ENCODE assay signal across 22 mouse cellular contexts in the genomic region with DNA sequence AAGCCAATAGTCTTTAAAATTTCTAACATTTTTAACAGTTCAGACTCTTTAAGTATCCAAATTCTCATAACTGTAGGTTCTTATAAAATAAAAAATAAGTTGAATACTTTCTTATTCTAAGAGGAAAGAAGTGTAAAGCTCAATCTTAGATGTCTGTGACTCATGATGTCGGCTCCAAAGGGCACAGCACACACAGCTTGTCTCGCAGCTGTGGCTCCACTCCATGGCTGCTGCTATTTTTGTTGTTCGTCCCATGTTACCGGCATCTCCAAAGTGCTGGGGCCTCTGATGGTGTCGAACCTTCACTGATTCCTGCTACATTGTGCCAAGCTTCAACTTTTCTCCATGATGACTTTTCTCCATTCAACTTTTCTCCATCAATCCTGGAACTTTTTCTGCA. TPM values are rescaled to one million over a fixed set of nuclear protein-coding genes. Genes with fewer than 3 reads are reported as not detected.
A peak's percentile ranks its signal among the peaks of the same experiment; 100 is the strongest.
DNase-seq lines count a peak whose midpoint lies in the region; ATAC-seq and TF ChIP-seq lines count a peak whose summit lies in the region.
"Had no signal": no experiment of that assay in that cellular context is flagged by ENCODE, and none has a peak within 500 bp of the region (broad histone marks: within the 10 kb centered on the region; RNA-seq: fewer than 3 reads in every experiment).

No protein-coding gene starts in this region.

- H3K36me3 ChIP-seq in intestine, embryonic 16.5 days (ENCODE audit: control insufficient read depth, insufficient read depth, low read length) = no peaks in the 10 kb centered on the region
- H3K36me3 ChIP-seq: embryonic facial prominence, embryonic 12.5 days; forebrain, embryonic 15.5 days; G1E; heart, embryonic 15.5 days; hindbrain, embryonic 10.5 days had no signal

- H3K4me2 ChIP-seq in intestine, embryonic 16.5 days (ENCODE audit: low read depth, low read length) = no peak overlapping the region
- H3K4me2 ChIP-seq: embryonic facial prominence, embryonic 12.5 days; forebrain, embryonic 15.5 days; heart, embryonic 11.5 days; heart, embryonic 15.5 days; hindbrain, embryonic 14.5 days had no signal

- no peak overlapping the region for H3K4me3 ChIP-seq in gastrocnemius, adult 2 months
- no peak overlapping the region for H3K4me3 ChIP-seq in intestine, embryonic 16.5 days (ENCODE audit: low read length)
- H3K4me3 ChIP-seq: embryonic facial prominence, embryonic 12.5 days; forebrain, embryonic 15.5 days; heart, adult 2 months; heart, embryonic 15.5 days; hindbrain, embryonic 10.5 days had no signal

- intact Hi-C loops in gastrocnemius, adult 2 months (cut with DNase I) = no loop called here
- intact Hi-C loops in left cerebral cortex, postnatal 25 days (cut with DNase I) = no loop called here

- WGBS in intestine, embryonic 16.5 days = 79% methylated on average over 5 of the region's 5 CpGs

- ATAC-seq in intestine, embryonic 16.5 days = peak; percentile 82
- ATAC-seq: CD4-positive, CD25-positive, alpha-beta regulatory T cell, adult 4 months; forebrain, embryonic 15.5 days had no signal

- peak; percentile 19 for DNase-seq in gastrocnemius, adult 2 months
- no peak for DNase-seq in gastrocnemius, postnatal 25 days
- peak; percentile 27 to 33 for DNase-seq in kidney, postnatal 36 days
- DNase-seq in kidney, adult 18-20 months = no peak
- no peak for DNase-seq in left cerebral cortex, postnatal 25 days (ENCODE audit: low spot score in 2 of 2)
- DNase-seq in cerebellum, postnatal 36 days = no peak
- DNase-seq: adrenal gland, postnatal 14 days; B cell, adult 2 months; cerebellum, adult 11 months; cerebellum, adult 8-10 months; cerebellum, postnatal 14 days; gastrocnemius, postnatal 10 days; heart, adult 2 months had no signal

- H3K27me3 ChIP-seq in intestine, embryonic 16.5 days (replicated peaks; ENCODE audit: control insufficient read depth, insufficient read depth, low read length) = no peaks in the 10 kb centered on the region
- H3K27me3 ChIP-seq: embryonic facial prominence, embryonic 12.5 days; forebrain, embryonic 15.5 days; heart, embryonic 15.5 days had no signal

- TF ChIP-seq CTCF in gastrocnemius, adult 2 months (IDR thresholded peaks at IDR 0.05) = no peak

- H3K27ac ChIP-seq in gastrocnemius, adult 2 months = peak overlapping the region; percentile 16; the same call in 1 of the 2 replicates
- no peak overlapping the region for H3K27ac ChIP-seq in intestine, embryonic 16.5 days (ENCODE audit: low read length)
- H3K27ac ChIP-seq: embryonic facial prominence, embryonic 12.5 days; forebrain, embryonic 15.5 days; heart, adult 2 months; heart, embryonic 15.5 days; hindbrain, embryonic 10.5 days; hindbrain, embryonic 14.5 days had no signal

- no peak overlapping the region for H3K9ac ChIP-seq in intestine, embryonic 16.5 days (ENCODE audit: low read depth, low read length)
- H3K9ac ChIP-seq: embryonic facial prominence, embryonic 12.5 days; forebrain, embryonic 15.5 days; heart, embryonic 15.5 days; hindbrain, embryonic 14.5 days had no signal

- H3K4me1 ChIP-seq in intestine, embryonic 16.5 days (ENCODE audit: control insufficient read depth, insufficient read depth, low read length) = peaks cover 2% of the 10 kb centered on the region; the same call in 1 of the 2 replicates
- H3K4me1 ChIP-seq: embryonic facial prominence, embryonic 12.5 days; forebrain, embryonic 15.5 days; hindbrain, embryonic 10.5 days had no signal

- no peaks in the 10 kb centered on the region for H3K9me3 ChIP-seq in intestine, embryonic 16.5 days (ENCODE audit: control insufficient read depth, low read length)
- H3K9me3 ChIP-seq: embryonic facial prominence, embryonic 12.5 days; forebrain, embryonic 15.5 days; G1E; heart, embryonic 15.5 days; hindbrain, embryonic 10.5 days had no signal

RNA-seq across cellular contexts. Expression of a gene that starts 34.1 kb away (rescaled TPM):
- total RNA-seq in gastrocnemius, adult 2 months (2021) = 10 to 100 TPM; 20.4 to 28.3 TPM
- total RNA-seq in gastrocnemius, postnatal 25 days (2021) = 10 to 100 TPM; 10.1 to 20.2 TPM
- 13.0 and 14.4 TPM in 2 replicates for polyA plus RNA-seq in intestine, embryonic 16.5 days (2015; fragmentation: Nextera tagmentation; extraction: Ambion mirVana)
- 10 to 100 TPM; 34.4 to 38.2 TPM for total RNA-seq in left cerebral cortex, postnatal 25 days (2021)

Comparison
In these comparisons a context has a peak if more than half of its experiments do, and no peak if none do; other contexts are left out.
1. DNase-seq: peak in gastrocnemius, adult 2 months (single experiment) and kidney, postnatal 36 days (2 of 2); none in gastrocnemius, postnatal 25 days (single experiment), kidney, adult 18-20 months (single experiment), left cerebral cortex, postnatal 25 days (0 of 2) and cerebellum, postnatal 36 days (0 of 2).